Mouse (Mus musculus) erythroblast, embryonic 14.5 days (primary cell): ENCODE measurements around the gene Taf1d.

Source experiments
- GATA1 ChIP-seq: IDR thresholded peaks from 2 replicates; pipeline ENCODE4 v1.6.1; 2012; ENCODE audit warnings: low read length, inconsistent platforms, mixed read lengths
- TAL1 ChIP-seq: IDR thresholded peaks from 3 replicates; pipeline ENCODE4 v1.6.1; 2012; ENCODE audit warnings: low read length, inconsistent platforms, mixed read lengths

GRCm38 (mm10) chr9:15297112-15297511 lies 8.9 kb upstream of the Taf1d start:
- TF ChIP-seq GATA1 = no peak
- TF ChIP-seq TAL1 = no peak
